Mouse (Mus musculus): ENCODE measurements around the gene Olfr643. TPM values are rescaled to one million over a fixed set of nuclear protein-coding genes. Genes with fewer than 3 reads are reported as not detected.

The Olfr643 gene
- polyA plus RNA-seq, 1 experiment from 2014 or later: not detected

- Histone ChIP-seq H3K27ac (ENCODE audit: low read depth, low read length) (no peak within 1 kb of the TSS), H3K9ac (ENCODE audit: low read length) (no peak within 1 kb of the TSS), H3K4me1 (ENCODE audit: control insufficient read depth, insufficient read depth, low read length) (no peaks in the 10 kb centered on the region), H3K27me3 (replicated peaks; ENCODE audit: control insufficient read depth, insufficient read depth, low read length) (no peaks in the 10 kb centered on the region), H3K4me2 (ENCODE audit: low read length) (no peak within 1 kb of the TSS), H3K9me3 (replicated peaks; ENCODE audit: control insufficient read depth, low read length) (no peaks in the 10 kb centered on the region), H3K36me3 (ENCODE audit: control insufficient read depth, insufficient read depth, low read length) (no peaks in the 10 kb centered on the region), H3K4me3 (ENCODE audit: low read depth, low read length) (no peak within 1 kb of the TSS)
- no peak for ATAC-seq
- 95% methylated on average over 5 of the region's 5 CpGs for WGBS
- DNase-seq (ENCODE audit: low spot score): no peak
Measured at GRCm38 (mm10) chr7:104129726-104130125, 7.5 kb downstream of the Olfr643 start, which contains the start of gene Ubqln5. Ubqln5 (minus strand) TSS chr7:104129826.

- no peak within 1 kb of the TSS for H3K4me2 ChIP-seq (ENCODE audit: low read length)
- no peaks in the 10 kb centered on the region for H3K27me3 ChIP-seq (replicated peaks; ENCODE audit: control insufficient read depth, insufficient read depth, low read length)
- H3K36me3 ChIP-seq (ENCODE audit: control insufficient read depth, insufficient read depth, low read length): no peaks in the 10 kb centered on the region
- DNase-seq (ENCODE audit: low spot score): no peak
- no peaks in the 10 kb centered on the region for H3K4me1 ChIP-seq (ENCODE audit: control insufficient read depth, insufficient read depth, low read length)
- H3K9ac ChIP-seq (ENCODE audit: low read length): no peak within 1 kb of the TSS
- no peaks in the 10 kb centered on the region for H3K9me3 ChIP-seq (replicated peaks; ENCODE audit: control insufficient read depth, low read length)
- H3K4me3 ChIP-seq (ENCODE audit: low read depth, low read length): no peak within 1 kb of the TSS
- H3K27ac ChIP-seq (ENCODE audit: low read depth, low read length): no peak within 1 kb of the TSS
- no peak for ATAC-seq
Measured at GRCm38 (mm10) chr7:104104757-104104972, 32.5 kb downstream of the Olfr643 start, which contains the start of gene Olfr646. Olfr646 (plus strand) TSS chr7:104104873.

- no peak overlapping the region for H3K27ac ChIP-seq (ENCODE audit: low read depth, low read length)
- ATAC-seq (no peak), DNase-seq (ENCODE audit: low spot score) (no peak)
- H3K9me3 ChIP-seq (replicated peaks; ENCODE audit: control insufficient read depth, low read length): no peaks in the 10 kb centered on the region
- H3K9ac ChIP-seq (ENCODE audit: low read length): no peak overlapping the region
- H3K4me2 ChIP-seq (ENCODE audit: low read length): no peak overlapping the region
- no peaks in the 10 kb centered on the region for H3K27me3 ChIP-seq (replicated peaks; ENCODE audit: control insufficient read depth, insufficient read depth, low read length)
- H3K4me3 ChIP-seq (ENCODE audit: low read depth, low read length): no peak overlapping the region
- H3K36me3 ChIP-seq (ENCODE audit: control insufficient read depth, insufficient read depth, low read length): no peaks in the 10 kb centered on the region
- 56% methylated on average over 4 of the region's 4 CpGs for WGBS
- H3K4me1 ChIP-seq (ENCODE audit: control insufficient read depth, insufficient read depth, low read length): no peaks in the 10 kb centered on the region
Measured at GRCm38 (mm10) chr7:104103913-104104756, 33.1 kb downstream of the Olfr643 start.

- Histone ChIP-seq H3K9ac (ENCODE audit: low read length) (no peak within 1 kb of the TSS), H3K27me3 (replicated peaks; ENCODE audit: control insufficient read depth, insufficient read depth, low read length) (no peaks in the 10 kb centered on the region), H3K27ac (ENCODE audit: low read depth, low read length) (no peak within 1 kb of the TSS), H3K4me2 (ENCODE audit: low read length) (no peak within 1 kb of the TSS), H3K4me1 (ENCODE audit: control insufficient read depth, insufficient read depth, low read length) (no peaks in the 10 kb centered on the region), H3K4me3 (ENCODE audit: low read depth, low read length) (no peak within 1 kb of the TSS), H3K9me3 (replicated peaks; ENCODE audit: control insufficient read depth, low read length) (no peaks in the 10 kb centered on the region), H3K36me3 (ENCODE audit: control insufficient read depth, insufficient read depth, low read length) (no peaks in the 10 kb centered on the region)
- DNase-seq (ENCODE audit: low spot score) (no peak), ATAC-seq (no peak)
- 87% methylated on average over 1 of the region's 1 CpGs for WGBS
Measured at GRCm38 (mm10) chr7:104085365-104085764, 51.8 kb downstream of the Olfr643 start, which contains the start of gene Olfr645. Olfr645 (minus strand) TSS chr7:104085465.

- no peak within 1 kb of the TSS for H3K27ac ChIP-seq (ENCODE audit: low read depth, low read length)
- no peaks in the 10 kb centered on the region for H3K4me1 ChIP-seq (ENCODE audit: control insufficient read depth, insufficient read depth, low read length)
- no peak within 1 kb of the TSS for H3K4me3 ChIP-seq (ENCODE audit: low read depth, low read length)
- H3K36me3 ChIP-seq (ENCODE audit: control insufficient read depth, insufficient read depth, low read length): no peaks in the 10 kb centered on the region
- ATAC-seq (no peak), DNase-seq (ENCODE audit: low spot score) (no peak)
- no peak within 1 kb of the TSS for H3K4me2 ChIP-seq (ENCODE audit: low read length)
- 72% methylated on average over 2 of the region's 2 CpGs for WGBS
- H3K27me3 ChIP-seq (replicated peaks; ENCODE audit: control insufficient read depth, insufficient read depth, low read length): no peaks in the 10 kb centered on the region
- H3K9ac ChIP-seq (ENCODE audit: low read length): no peak within 1 kb of the TSS
- H3K9me3 ChIP-seq (replicated peaks; ENCODE audit: control insufficient read depth, low read length): no peaks in the 10 kb centered on the region
Measured at GRCm38 (mm10) chr7:104071769-104072168, 65.4 kb downstream of the Olfr643 start, which contains the start of gene Olfr644. Olfr644 (minus strand) TSS chr7:104071869.

GRCm38 (mm10) chr7:104061345-104061744, 75.9 kb downstream of the Olfr643 start, which contains the start of gene 4930516K23Rik:
4930516K23Rik (minus strand) TSS chr7:104061445.
- H3K4me1 ChIP-seq (ENCODE audit: control insufficient read depth, insufficient read depth, low read length): no peaks in the 10 kb centered on the region
- 51% methylated on average over 2 of the region's 2 CpGs for WGBS
- no peaks in the 10 kb centered on the region for H3K36me3 ChIP-seq (ENCODE audit: control insufficient read depth, insufficient read depth, low read length)
- H3K4me2 ChIP-seq (ENCODE audit: low read length): no peak within 1 kb of the TSS
- H3K4me3 ChIP-seq (ENCODE audit: low read depth, low read length): no peak within 1 kb of the TSS
- H3K27ac ChIP-seq (ENCODE audit: low read depth, low read length): no peak within 1 kb of the TSS
- H3K9ac ChIP-seq (ENCODE audit: low read length): no peak within 1 kb of the TSS
- ATAC-seq (no peak), DNase-seq (ENCODE audit: low spot score) (no peak)
- no peaks in the 10 kb centered on the region for H3K27me3 ChIP-seq (replicated peaks; ENCODE audit: control insufficient read depth, insufficient read depth, low read length)
- H3K9me3 ChIP-seq (replicated peaks; ENCODE audit: control insufficient read depth, low read length): no peaks in the 10 kb centered on the region

- H3K27ac ChIP-seq (ENCODE audit: low read depth, low read length): no peak overlapping the region
- no peaks in the 10 kb centered on the region for H3K4me1 ChIP-seq (ENCODE audit: control insufficient read depth, insufficient read depth, low read length)
- no peak overlapping the region for H3K4me3 ChIP-seq (ENCODE audit: low read depth, low read length)
- H3K9ac ChIP-seq (ENCODE audit: low read length): no peak overlapping the region
- no peaks in the 10 kb centered on the region for H3K9me3 ChIP-seq (replicated peaks; ENCODE audit: control insufficient read depth, low read length)
- no peak for DNase-seq (ENCODE audit: low spot score)
- WGBS: 88% methylated on average over 1 of the region's 1 CpGs
- H3K27me3 ChIP-seq (replicated peaks; ENCODE audit: control insufficient read depth, insufficient read depth, low read length): no peaks in the 10 kb centered on the region
- no peak overlapping the region for H3K4me2 ChIP-seq (ENCODE audit: low read length)
- no peaks in the 10 kb centered on the region for H3K36me3 ChIP-seq (ENCODE audit: control insufficient read depth, insufficient read depth, low read length)
- ATAC-seq: no peak
Measured at GRCm38 (mm10) chr7:104059215-104059614, 78.0 kb downstream of the Olfr643 start.

GRCm38 (mm10) chr7:104052566-104052965, 84.6 kb downstream of the Olfr643 start, which contains the start of gene Olfr642:
Olfr642 (minus strand) TSS chr7:104052666.
- no peak for ATAC-seq
- no peak within 1 kb of the TSS for H3K4me3 ChIP-seq (ENCODE audit: low read depth, low read length)
- DNase-seq (ENCODE audit: low spot score): no peak
- H3K27me3 ChIP-seq (replicated peaks; ENCODE audit: control insufficient read depth, insufficient read depth, low read length): no peaks in the 10 kb centered on the region
- WGBS: 85% methylated on average over 1 of the region's 1 CpGs
- H3K4me1 ChIP-seq (ENCODE audit: control insufficient read depth, insufficient read depth, low read length): no peaks in the 10 kb centered on the region
- H3K36me3 ChIP-seq (ENCODE audit: control insufficient read depth, insufficient read depth, low read length): no peaks in the 10 kb centered on the region
- no peak within 1 kb of the TSS for H3K9ac ChIP-seq (ENCODE audit: low read length)
- H3K9me3 ChIP-seq (replicated peaks; ENCODE audit: control insufficient read depth, low read length): no peaks in the 10 kb centered on the region
- no peak within 1 kb of the TSS for H3K4me2 ChIP-seq (ENCODE audit: low read length)
- no peak within 1 kb of the TSS for H3K27ac ChIP-seq (ENCODE audit: low read depth, low read length)

- ATAC-seq (no peak), DNase-seq (ENCODE audit: low spot score) (no peak)
- Histone ChIP-seq H3K27me3 (replicated peaks; ENCODE audit: control insufficient read depth, insufficient read depth, low read length) (no peaks in the 10 kb centered on the region), H3K36me3 (ENCODE audit: control insufficient read depth, insufficient read depth, low read length) (no peaks in the 10 kb centered on the region), H3K4me1 (ENCODE audit: control insufficient read depth, insufficient read depth, low read length) (no peaks in the 10 kb centered on the region), H3K4me2 (ENCODE audit: low read length) (no peak overlapping the region), H3K9ac (ENCODE audit: low read length) (no peak overlapping the region), H3K27ac (ENCODE audit: low read depth, low read length) (no peak overlapping the region), H3K4me3 (ENCODE audit: low read depth, low read length) (no peak overlapping the region), H3K9me3 (replicated peaks; ENCODE audit: control insufficient read depth, low read length) (no peaks in the 10 kb centered on the region)
- WGBS: 94% methylated on average over 4 of the region's 4 CpGs
Measured at GRCm38 (mm10) chr7:104050745-104051144, 86.5 kb downstream of the Olfr643 start.

Data from forebrain, embryonic 14.5 days (tissue).